ENCODE assay signal across 24 mouse cellular contexts in genomic region chr5:30192452-30192851, GRCm38 (mm10). TPM values are rescaled to one million over a fixed set of nuclear protein-coding genes. Genes with fewer than 3 reads are reported as not detected.
DNase-seq lines count a peak whose midpoint lies in the region; ATAC-seq and TF ChIP-seq lines count a peak whose summit lies in the region.
"Had no signal": no experiment of that assay in that cellular context is flagged by ENCODE, and none has a peak within 500 bp of the region (broad histone marks: within the 10 kb centered on the region; RNA-seq: fewer than 3 reads in every experiment).

No protein-coding gene starts in this region.

- no peaks in the 10 kb centered on the region for H3K4me1 ChIP-seq in embryonic facial prominence, embryonic 11.5 days (ENCODE audit: control insufficient read depth, insufficient read depth, low read length)
- H3K4me1 ChIP-seq in embryonic facial prominence, embryonic 10.5 days: no peaks in the 10 kb centered on the region
- H3K4me1 ChIP-seq: hindbrain, embryonic 15.5 days; limb, embryonic 13.5 days; neural tube, embryonic 15.5 days had no signal

- no peak overlapping the region for H3K4me2 ChIP-seq in embryonic facial prominence, embryonic 11.5 days (ENCODE audit: low read depth, low read length)
- H3K4me2 ChIP-seq: heart, embryonic 15.5 days; hindbrain, embryonic 15.5 days; limb, embryonic 13.5 days; neural tube, embryonic 15.5 days had no signal

- no peaks in the 10 kb centered on the region; the same call in 1 of the 2 replicates for H3K27me3 ChIP-seq in embryonic facial prominence, embryonic 11.5 days (ENCODE audit: control insufficient read depth, insufficient read depth, low read length)
- H3K27me3 ChIP-seq in embryonic facial prominence, embryonic 10.5 days (replicated peaks; ENCODE audit: low read depth, poor library complexity, severe bottlenecking): no peaks in the 10 kb centered on the region
- H3K27me3 ChIP-seq: heart, embryonic 15.5 days; hindbrain, embryonic 15.5 days; limb, embryonic 13.5 days; neural tube, embryonic 15.5 days had no signal

- no peak overlapping the region for H3K9ac ChIP-seq in embryonic facial prominence, embryonic 11.5 days (replicated peaks; ENCODE audit: low read length)
- H3K9ac ChIP-seq: heart, embryonic 15.5 days; hindbrain, embryonic 15.5 days; limb, embryonic 13.5 days; neural tube, embryonic 15.5 days had no signal

- no peak overlapping the region for H3K4me3 ChIP-seq in embryonic facial prominence, embryonic 11.5 days (ENCODE audit: low read depth, low read length)
- H3K4me3 ChIP-seq in embryonic facial prominence, embryonic 10.5 days: no peak overlapping the region
- H3K4me3 ChIP-seq in layer of hippocampus, adult 2 months: no peak overlapping the region
- H3K4me3 ChIP-seq: heart, embryonic 15.5 days; hindbrain, embryonic 15.5 days; limb, embryonic 13.5 days; megakaryocyte, embryonic 14.5 days; neural tube, embryonic 15.5 days had no signal

- no peak for ATAC-seq in embryonic facial prominence, embryonic 11.5 days (replicated peaks; ENCODE audit: insufficient number of reproducible peaks, low FRiP score, low TSS enrichment, low read depth)
- ATAC-seq: activated CD4-positive, CD25-positive, alpha-beta regulatory T cell, adult 4 months had no signal

- H3K36me3 ChIP-seq in embryonic facial prominence, embryonic 11.5 days (replicated peaks; ENCODE audit: control insufficient read depth, insufficient read depth, low read depth, low read length): no peaks in the 10 kb centered on the region
- peaks cover 13% of the 10 kb centered on the region for H3K36me3 ChIP-seq in embryonic facial prominence, embryonic 10.5 days (replicated peaks)

- 86% methylated on average over 1 of the region's 1 CpGs for WGBS in embryonic facial prominence, embryonic 11.5 days
- WGBS in embryonic facial prominence, embryonic 10.5 days: 86% methylated on average over 1 of the region's 1 CpGs

- peak; percentile 50 for TF ChIP-seq CTCF in layer of hippocampus, adult 2 months (conservative IDR thresholded peaks at IDR 0.05)

- no peak overlapping the region for H3K27ac ChIP-seq in embryonic facial prominence, embryonic 11.5 days (replicated peaks; ENCODE audit: low read depth, low read length)
- no peak overlapping the region for H3K27ac ChIP-seq in embryonic facial prominence, embryonic 10.5 days (replicated peaks)
- no peak overlapping the region for H3K27ac ChIP-seq in layer of hippocampus, adult 2 months
- H3K27ac ChIP-seq: heart, embryonic 15.5 days; hindbrain, embryonic 15.5 days; limb, embryonic 13.5 days; neural tube, embryonic 15.5 days had no signal

- H3K9me3 ChIP-seq in embryonic facial prominence, embryonic 11.5 days (replicated peaks; ENCODE audit: control insufficient read depth, low read length): no peaks in the 10 kb centered on the region
- H3K9me3 ChIP-seq in embryonic facial prominence, embryonic 10.5 days: no peaks in the 10 kb centered on the region
- H3K9me3 ChIP-seq: G1E; heart, embryonic 15.5 days; hindbrain, embryonic 15.5 days; limb, embryonic 13.5 days; megakaryocyte, embryonic 14.5 days; neural tube, embryonic 15.5 days had no signal

- DNase-seq in embryonic facial prominence, embryonic 11.5 days (ENCODE audit: low spot score): peak; percentile 30
- no peak for DNase-seq in embryonic facial prominence, embryonic 10.5 days (ENCODE audit: low spot score)
- DNase-seq in layer of hippocampus, adult 2 months (ENCODE audit: low spot score in 2 of 2): no peak
- DNase-seq in layer of hippocampus, adult 8-10 months (ENCODE audit: low spot score in 2 of 2): no peak
- DNase-seq in 416B (ENCODE audit: low read depth): peak; percentile 54
- peak; percentile 38 for DNase-seq in embryo, embryonic 10.5 days (ENCODE audit: low spot score)
- no peak for DNase-seq in spleen, postnatal 4 days (ENCODE audit: low spot score in 2 of 2)
- DNase-seq in frontal cortex, postnatal 36 days (ENCODE audit: low spot score in 2 of 2): no peak
- DNase-seq: B cell, adult 2 months; cerebellum, postnatal 10 days; kidney, adult 9 months; lung, adult 2 months; thymus, postnatal 36 days had no signal

RNA-seq across cellular contexts. Expression of gene Adgrf3, which starts 13.1 kb away (rescaled TPM):
- polyA plus RNA-seq in embryonic facial prominence, embryonic 11.5 days (2014; fragmentation: Nextera tagmentation; extraction: Ambion mirVana): not detected in 2 replicates
- not detected in 2 replicates for polyA plus RNA-seq in embryonic facial prominence, embryonic 10.5 days (2016; fragmentation: Nextera tagmentation; extraction: Ambion mirVana)
- not detected for total RNA-seq in layer of hippocampus, adult 2 months (2021)
- total RNA-seq in layer of hippocampus, adult 8-10 months (2022): not detected
- total RNA-seq: layer of hippocampus, adult 18-20 months; left cerebral cortex, adult 8-10 months had no signal
- polyA plus RNA-seq: activated CD4-positive, CD25-positive, alpha-beta regulatory T cell, adult 4 months; forebrain, embryonic 11.5 days; frontal cortex, adult 2 months; hindbrain, embryonic 15.5 days; limb, embryonic 13.5 days; neural tube, embryonic 15.5 days had no signal

RNA-seq across cellular contexts. Expression of gene Hadhb, which starts 37.4 kb away (rescaled TPM):
- 133 and 139 TPM in 2 replicates for polyA plus RNA-seq in embryonic facial prominence, embryonic 11.5 days (2014; fragmentation: Nextera tagmentation; extraction: Ambion mirVana)
- polyA plus RNA-seq in embryonic facial prominence, embryonic 10.5 days (2016; fragmentation: Nextera tagmentation; extraction: Ambion mirVana): 107 and 109 TPM in 2 replicates
- total RNA-seq in layer of hippocampus, adult 2 months (2021): 10 to 100 TPM; 88.4 to 93.2 TPM
- 100 to 1,000 TPM in 2 of 4 experiments, 10 to 100 TPM in 2; 85.7 to 106 (median 100) TPM for total RNA-seq in layer of hippocampus, adult 8-10 months (2022)

RNA-seq across cellular contexts. Expression of gene Hadha, which starts 37.5 kb away (rescaled TPM):
- 101 and 102 TPM in 2 replicates for polyA plus RNA-seq in embryonic facial prominence, embryonic 11.5 days (2014; fragmentation: Nextera tagmentation; extraction: Ambion mirVana)
- 102 and 114 TPM in 2 replicates for polyA plus RNA-seq in embryonic facial prominence, embryonic 10.5 days (2016; fragmentation: Nextera tagmentation; extraction: Ambion mirVana)
- 10 to 100 TPM; 77.8 to 80.9 TPM for total RNA-seq in layer of hippocampus, adult 2 months (2021)
- 10 to 100 TPM; 73.3 to 81.8 (median 74.5) TPM for total RNA-seq in layer of hippocampus, adult 8-10 months (2022)

RNA-seq across cellular contexts. Expression of gene Selenoi, which starts 39.9 kb away (rescaled TPM):
- polyA plus RNA-seq in embryonic facial prominence, embryonic 11.5 days (2014; fragmentation: Nextera tagmentation; extraction: Ambion mirVana): 18.7 and 19.9 TPM in 2 replicates
- 21.0 and 21.7 TPM in 2 replicates for polyA plus RNA-seq in embryonic facial prominence, embryonic 10.5 days (2016; fragmentation: Nextera tagmentation; extraction: Ambion mirVana)
- 10 to 100 TPM; 34.9 to 35.3 TPM for total RNA-seq in layer of hippocampus, adult 2 months (2021)
- total RNA-seq in layer of hippocampus, adult 8-10 months (2022): 10 to 100 TPM; 39.2 to 50.7 (median 43.3) TPM

Comparison
In these comparisons a context has a peak if more than half of its experiments do, and no peak if none do; other contexts are left out.
1. DNase-seq: peak in embryonic facial prominence, embryonic 11.5 days (single experiment), 416B (single experiment) and embryo, embryonic 10.5 days (single experiment); none in embryonic facial prominence, embryonic 10.5 days (single experiment), layer of hippocampus, adult 2 months (0 of 2), layer of hippocampus, adult 8-10 months (0 of 2), spleen, postnatal 4 days (0 of 2) and frontal cortex, postnatal 36 days (0 of 2).